Mouse (Mus musculus) cerebellum, adult 2 months (tissue): ENCODE results near the gene Abhd17c.

ENCODE experiments used
- CTCF ChIP-seq: fragments of 200-500 bp; IDR thresholded peaks from 2 replicates; pipeline ENCODE4 v1.5.1; 2011; ENCODE audit warnings: low read depth, mild to moderate bottlenecking, control low read depth, low read length, moderate library complexity, borderline replicate concordance; ENCODE audit not compliant: insufficient read depth
- POLR2A ChIP-seq: fragments of 200-500 bp; IDR thresholded peaks from 2 replicates; pipeline ENCODE4 v1.6.1; 2011; ENCODE audit warnings: low read length, control low read depth, borderline replicate concordance; ENCODE audit not compliant: insufficient read depth

DNA sequence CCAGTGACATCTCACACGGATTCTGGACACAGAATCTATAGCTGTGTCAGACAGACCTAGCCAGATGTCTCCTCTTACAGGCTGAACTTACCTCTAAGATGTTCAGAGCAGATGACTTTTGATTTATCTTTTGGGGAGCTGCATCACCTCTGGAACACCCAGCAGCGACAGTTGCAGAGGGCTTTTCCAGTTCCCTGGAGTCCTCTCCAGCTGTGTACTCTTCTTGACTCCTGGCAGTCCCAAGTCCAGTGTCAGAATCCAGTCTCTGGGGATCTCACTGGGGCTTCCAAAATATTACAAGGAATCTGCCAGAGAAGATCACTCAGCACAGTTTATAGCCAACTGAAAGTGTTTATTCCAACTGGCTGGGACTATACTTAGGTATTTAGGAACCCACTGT is 12.7 kb upstream of the Abhd17c start:
- TF ChIP-seq CTCF (no peak), POLR2A (no peak)
